Mouse (Mus musculus): ENCODE data around the gene Ddx46.

GRCm38 (mm10) chr13:55687927-55688602 is 53.2 kb downstream of the Ddx46 start:
- TF ChIP-seq EP300 (IDR thresholded peaks at IDR 0.05) = no peak
- no peak for TF ChIP-seq CTCF (IDR thresholded peaks at IDR 0.05)
